8 mouse cellular contexts compared by ENCODE assay signal in the genomic region with DNA sequence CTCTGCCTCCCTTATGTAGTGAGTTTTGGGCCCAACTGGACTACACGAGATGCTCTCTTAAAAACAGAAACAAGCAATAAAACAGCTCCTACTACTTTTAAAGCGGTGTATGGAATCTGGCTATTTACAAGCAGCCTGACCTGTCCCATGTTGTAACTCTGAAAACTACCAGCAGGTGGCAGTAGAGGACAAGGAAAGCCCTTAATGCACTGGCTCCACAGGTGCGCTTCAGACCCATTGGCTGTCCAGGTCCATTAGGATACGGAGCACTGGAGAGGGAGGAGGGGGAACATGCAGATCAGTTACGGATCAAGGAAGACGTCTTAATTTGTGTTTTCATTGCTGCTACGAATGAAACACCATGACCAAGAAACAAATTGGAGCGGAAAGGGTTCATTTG. TPM values are rescaled to one million over a fixed set of nuclear protein-coding genes. Genes with fewer than 3 reads are reported as not detected.
DNase-seq lines count a peak whose midpoint lies in the region; ATAC-seq lines count a peak whose summit lies in the region.

No protein-coding gene starts in this region.

- H3K4me2 ChIP-seq in liver, embryonic 13.5 days: no peak overlapping the region

- DNase-seq in 3T3-L1 (ENCODE audit: low read depth, low spot score) (peak; percentile 93), ZHBTc4 (ENCODE audit: low read depth, low spot score) (peak; percentile 92)
- peak; percentile 81 to 94 for DNase-seq in cerebellum, postnatal 36 days
- DNase-seq in gastrocnemius, postnatal 25 days: peak; percentile 19
- peak; percentile 83 to 94 for DNase-seq in kidney, postnatal 25 days
- peak; percentile 63 for DNase-seq in liver, embryonic 13.5 days
- DNase-seq in testis, postnatal 14 days (ENCODE audit: low spot score): peak; percentile 80

- peak; percentile 51; the same call in 1 of the 2 replicates for ATAC-seq in liver, embryonic 13.5 days (ENCODE audit: low read depth)
- ATAC-seq in neutrophil, adult 5-6 weeks (ENCODE audit: extremely low read depth, insufficient number of reproducible peaks, low FRiP score, poor library complexity, severe bottlenecking): peak; percentile 73

- H3K4me1 ChIP-seq in liver, embryonic 13.5 days (replicated peaks): no peaks in the 10 kb centered on the region

- H3K4me3 ChIP-seq in liver, embryonic 13.5 days (replicated peaks): no peak overlapping the region

- WGBS in liver, embryonic 13.5 days (ENCODE audit: insufficient replicate concordance): 13% methylated on average over 8 of the region's 8 CpGs

- no peaks in the 10 kb centered on the region for H3K9me3 ChIP-seq in liver, embryonic 13.5 days (replicated peaks)

- H3K36me3 ChIP-seq in liver, embryonic 13.5 days: no peaks in the 10 kb centered on the region

- H3K27ac ChIP-seq in liver, embryonic 13.5 days: no peak overlapping the region

- H3K9ac ChIP-seq in liver, embryonic 13.5 days: no peak overlapping the region

- H3K27me3 ChIP-seq in liver, embryonic 13.5 days: peaks cover 37% of the 10 kb centered on the region

RNA-seq across cellular contexts. Expression of gene Mocs3, which starts 19.8 kb away (rescaled TPM):
- 1 to 10 TPM; 3.9 to 4.0 TPM for total RNA-seq in gastrocnemius, postnatal 25 days (2021)
- polyA plus RNA-seq in liver, embryonic 13.5 days (2015; fragmentation: Nextera tagmentation; extraction: Ambion mirVana): 3.4 and 3.9 TPM in 2 replicates
- 4.7 and 6.1 TPM in 2 replicates for total RNA-seq in neutrophil, adult 5-6 weeks (2017)

RNA-seq across cellular contexts. Expression of gene Dpm1, which starts 19.9 kb away (rescaled TPM):
- total RNA-seq in gastrocnemius, postnatal 25 days (2021): 10 to 100 TPM; 70.2 to 73.6 TPM
- 101 and 106 TPM in 2 replicates for polyA plus RNA-seq in liver, embryonic 13.5 days (2015; fragmentation: Nextera tagmentation; extraction: Ambion mirVana)
- total RNA-seq in neutrophil, adult 5-6 weeks (2017): 27.6 and 36.0 TPM in 2 replicates

RNA-seq across cellular contexts. Expression of gene Gm20716, which starts 20.1 kb away (rescaled TPM):
- 1 to 10 TPM; 8.2 to 9.1 TPM for total RNA-seq in gastrocnemius, postnatal 25 days (2021)
- polyA plus RNA-seq in liver, embryonic 13.5 days (2015; fragmentation: Nextera tagmentation; extraction: Ambion mirVana): 4.4 and 5.0 TPM in 2 replicates
- total RNA-seq in neutrophil, adult 5-6 weeks (2017): 42.1 and 44.1 TPM in 2 replicates

RNA-seq across cellular contexts. Expression of gene Kcng1, which starts 31.3 kb away (rescaled TPM):
- total RNA-seq in gastrocnemius, postnatal 25 days (2021): under 1 TPM; 0.21 to 0.26 TPM
- 0.10 TPM in 2 replicates for polyA plus RNA-seq in liver, embryonic 13.5 days (2015; fragmentation: Nextera tagmentation; extraction: Ambion mirVana)
- total RNA-seq in neutrophil, adult 5-6 weeks (2017): not detected in 2 replicates

RNA-seq across cellular contexts. Expression of gene Adnp, which starts 43.4 kb away (rescaled TPM):
- 10 to 100 TPM; 15.2 to 16.7 TPM for total RNA-seq in gastrocnemius, postnatal 25 days (2021)
- 0.71 and 0.91 TPM in 2 replicates for polyA plus RNA-seq in liver, embryonic 13.5 days (2015; fragmentation: Nextera tagmentation; extraction: Ambion mirVana)
- total RNA-seq in neutrophil, adult 5-6 weeks (2017): 8.1 and 13.3 TPM in 2 replicates

Comparison
In these comparisons a context has a peak if more than half of its experiments do, and no peak if none do; other contexts are left out.
1. DNase-seq: peak in every context shown above with its lines; median percentile 93 in 3T3-L1; 92 in ZHBTc4; 88 in kidney, postnatal 25 days; 88 in cerebellum, postnatal 36 days; 80 in testis, postnatal 14 days; 63 in liver, embryonic 13.5 days; 19 in gastrocnemius, postnatal 25 days.